Mouse (Mus musculus) E14TG2a.4 (cell line): Measurements from ENCODE around the gene Trim40.

Experiments used
- CTCF ChIP-seq: conservative IDR thresholded peaks from 2 replicates; pipeline ENCODE4 v1.5.1; 2014; ENCODE audit warnings: low read length
- POU5F1 ChIP-seq: IDR thresholded peaks from 2 replicates; pipeline ENCODE4 v1.6.1; 2014; ENCODE audit warnings: low read length, borderline replicate concordance

DNA sequence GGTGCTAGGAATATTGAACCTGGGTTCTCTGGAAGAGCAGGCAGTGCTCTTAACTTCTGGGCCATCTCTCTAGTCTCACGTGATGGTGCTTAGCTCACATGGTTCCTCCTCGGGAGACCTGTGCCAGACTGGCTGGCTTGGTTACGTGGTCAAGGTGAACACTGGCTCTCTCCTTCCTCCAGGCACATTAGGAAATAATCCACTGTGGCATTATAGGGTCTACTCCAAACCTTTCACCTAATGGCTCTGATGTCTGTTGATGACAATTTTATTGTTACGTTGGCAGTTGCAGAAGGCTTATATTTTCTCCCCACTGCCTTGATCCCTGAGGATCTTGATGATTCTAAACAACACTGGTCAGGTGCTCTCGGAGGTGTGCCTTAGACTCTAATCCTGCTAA, 41.0 kb downstream of the Trim40 start:
- TF ChIP-seq CTCF (no peak), POU5F1 (no peak)
